Mouse (Mus musculus): ENCODE results near the gene Pfkfb3. TPM values are rescaled to one million over a fixed set of nuclear protein-coding genes. Genes with fewer than 3 reads are reported as not detected.

Pfkfb3 gene
- polyA plus RNA-seq, 1 experiment = 0.01 TPM

DNA sequence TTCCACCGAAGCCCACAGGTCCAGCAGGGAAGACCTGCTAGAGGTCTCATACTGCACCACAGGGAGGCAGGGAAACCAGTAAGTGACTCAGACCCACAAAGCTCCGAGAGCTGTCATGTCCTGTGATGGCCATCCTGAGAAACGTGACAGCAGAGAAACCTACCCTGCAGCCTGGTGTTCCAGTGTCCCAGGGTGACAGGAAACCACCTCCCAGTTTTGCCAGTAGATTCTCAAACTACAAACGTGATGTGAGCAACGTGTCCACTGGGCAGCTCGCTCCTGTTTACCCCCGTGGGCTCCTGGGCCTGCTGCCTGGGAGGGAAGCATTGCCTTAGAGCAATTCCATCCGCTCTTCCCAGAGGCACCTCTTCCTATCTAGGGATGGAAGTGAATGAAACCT is 53.2 kb downstream of the Pfkfb3 start:
- H3K9me3 ChIP-seq (ENCODE audit: control insufficient read depth, low read length) = no peaks in the 10 kb centered on the region; the same call in 1 of the 2 replicates
- TF ChIP-seq TAL1 (IDR thresholded peaks at IDR 0.05; ENCODE audit: low read length) (no peak), GATA1 (IDR thresholded peaks at IDR 0.05; ENCODE audit: low read length) (no peak)
- H3K4me1 ChIP-seq (ENCODE audit: control insufficient read depth) = peaks cover 20% of the 10 kb centered on the region
- H3K27me3 ChIP-seq (ENCODE audit: control insufficient read depth) = peaks cover 48% of the 10 kb centered on the region
- H3K4me3 ChIP-seq (replicated peaks) = peak overlapping the region; percentile 58
- H3K36me3 ChIP-seq (ENCODE audit: control insufficient read depth) = no peaks in the 10 kb centered on the region

- H3K9me3 ChIP-seq (ENCODE audit: control insufficient read depth, low read length) = no peaks in the 10 kb centered on the region; the same call in 1 of the 2 replicates
- peaks cover 12% of the 10 kb centered on the region for H3K27me3 ChIP-seq (ENCODE audit: control insufficient read depth)
- H3K36me3 ChIP-seq (ENCODE audit: control insufficient read depth) = no peaks in the 10 kb centered on the region; the same call in 1 of the 2 replicates
- peaks cover 10% of the 10 kb centered on the region for H3K4me1 ChIP-seq (ENCODE audit: control insufficient read depth)
- TF ChIP-seq TAL1 (IDR thresholded peaks at IDR 0.05; ENCODE audit: low read length) (no peak), GATA1 (IDR thresholded peaks at IDR 0.05; ENCODE audit: low read length) (no peak)
- no peak overlapping the region for H3K4me3 ChIP-seq (replicated peaks)
These were observed 57.3 kb downstream of the Pfkfb3 start for GRCm38 (mm10) chr2:11496601-11497031.

- Histone ChIP-seq H3K27me3 (ENCODE audit: control insufficient read depth) (no peaks in the 10 kb centered on the region), H3K4me1 (ENCODE audit: control insufficient read depth) (0 out of 2 replicates have a peak, but pooled peaks cover 1% of the 10 kb centered on the region), H3K36me3 (ENCODE audit: control insufficient read depth) (peaks cover 6% of the 10 kb centered on the region; the same call in 1 of the 2 replicates), H3K4me3 (replicated peaks) (no peak overlapping the region), H3K9me3 (ENCODE audit: control insufficient read depth, low read length) (no peaks in the 10 kb centered on the region)
- no peak for TF ChIP-seq TAL1 (IDR thresholded peaks at IDR 0.05; ENCODE audit: low read length)
- no peak for TF ChIP-seq GATA1 (IDR thresholded peaks at IDR 0.05; ENCODE audit: low read length)
These were observed 59.0 kb downstream of the Pfkfb3 start for GRCm38 (mm10) chr2:11494841-11495255.

DNA sequence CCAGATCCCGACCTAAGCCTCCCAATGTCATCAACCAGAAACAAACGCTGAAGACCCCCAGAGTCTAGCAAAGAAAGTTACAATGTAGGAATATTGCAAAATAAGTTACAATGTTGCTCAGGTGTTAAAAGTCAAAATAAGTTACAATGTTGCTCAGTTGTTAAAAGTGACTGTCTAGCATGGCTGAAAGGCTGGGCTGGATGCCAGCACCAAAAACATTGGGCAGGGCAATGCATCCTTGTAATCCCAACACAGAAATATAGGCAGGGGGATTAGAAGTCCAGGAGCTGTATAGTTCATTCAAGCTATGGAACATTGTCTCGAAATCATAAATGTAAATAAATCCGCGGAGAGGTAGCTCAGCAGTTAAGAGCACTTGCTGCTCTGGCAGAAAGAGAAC is 61.0 kb downstream of the Pfkfb3 start:
- Histone ChIP-seq H3K36me3 (ENCODE audit: control insufficient read depth) (peaks cover 8% of the 10 kb centered on the region; the same call in 1 of the 2 replicates), H3K4me1 (ENCODE audit: control insufficient read depth) (no peaks in the 10 kb centered on the region), H3K27me3 (ENCODE audit: control insufficient read depth) (no peaks in the 10 kb centered on the region), H3K9me3 (ENCODE audit: control insufficient read depth, low read length) (no peaks in the 10 kb centered on the region), H3K4me3 (replicated peaks) (no peak overlapping the region)
- TF ChIP-seq GATA1 (IDR thresholded peaks at IDR 0.05; ENCODE audit: low read length) (no peak), TAL1 (IDR thresholded peaks at IDR 0.05; ENCODE audit: low read length) (no peak)

- Histone ChIP-seq H3K4me1 (ENCODE audit: control insufficient read depth) (no peaks in the 10 kb centered on the region), H3K27me3 (ENCODE audit: control insufficient read depth) (no peaks in the 10 kb centered on the region), H3K4me3 (replicated peaks) (no peak overlapping the region), H3K36me3 (ENCODE audit: control insufficient read depth) (peaks cover 8% of the 10 kb centered on the region; the same call in 1 of the 2 replicates), H3K9me3 (ENCODE audit: control insufficient read depth, low read length) (no peaks in the 10 kb centered on the region)
- TF ChIP-seq TAL1 (IDR thresholded peaks at IDR 0.05; ENCODE audit: low read length) = no peak
- TF ChIP-seq GATA1 (IDR thresholded peaks at IDR 0.05; ENCODE audit: low read length) = no peak
These were observed 62.4 kb downstream of the Pfkfb3 start for GRCm38 (mm10) chr2:11491471-11491870.

GRCm38 (mm10) chr2:11490554-11490953 is 63.3 kb downstream of the Pfkfb3 start:
- Histone ChIP-seq H3K36me3 (ENCODE audit: control insufficient read depth) (peaks cover 8% of the 10 kb centered on the region; the same call in 1 of the 2 replicates), H3K4me3 (replicated peaks) (no peak overlapping the region), H3K9me3 (ENCODE audit: control insufficient read depth, low read length) (no peaks in the 10 kb centered on the region), H3K4me1 (ENCODE audit: control insufficient read depth) (no peaks in the 10 kb centered on the region), H3K27me3 (ENCODE audit: control insufficient read depth) (no peaks in the 10 kb centered on the region)
- TF ChIP-seq GATA1 (IDR thresholded peaks at IDR 0.05; ENCODE audit: low read length) = no peak
- no peak for TF ChIP-seq TAL1 (IDR thresholded peaks at IDR 0.05; ENCODE audit: low read length)

DNA sequence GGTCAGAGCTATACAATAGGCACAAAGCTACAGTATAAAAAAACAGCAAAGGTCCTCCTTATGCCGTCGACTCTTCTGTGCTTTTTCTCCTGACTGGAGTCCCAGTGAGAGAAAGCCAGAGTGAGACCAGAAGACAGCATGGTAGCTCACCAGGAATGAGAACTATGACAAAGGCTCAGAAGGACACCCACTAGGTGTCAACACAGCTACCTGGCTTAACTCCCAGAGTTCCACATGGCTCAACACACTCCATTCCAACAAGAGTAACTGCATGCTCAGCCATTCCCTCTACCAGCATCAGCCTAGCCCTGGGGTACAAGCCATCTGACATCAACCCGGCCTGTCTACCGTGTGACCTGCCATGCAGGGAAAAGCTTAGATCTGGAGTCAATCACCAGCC is 70.7 kb downstream of the Pfkfb3 start:
- Histone ChIP-seq H3K4me3 (replicated peaks) (no peak overlapping the region), H3K9me3 (ENCODE audit: control insufficient read depth, low read length) (no peaks in the 10 kb centered on the region), H3K27me3 (ENCODE audit: control insufficient read depth) (no peaks in the 10 kb centered on the region), H3K36me3 (ENCODE audit: control insufficient read depth) (peaks cover 15% of the 10 kb centered on the region; the same call in 1 of the 2 replicates), H3K4me1 (ENCODE audit: control insufficient read depth) (no peaks in the 10 kb centered on the region)
- no peak for TF ChIP-seq TAL1 (IDR thresholded peaks at IDR 0.05; ENCODE audit: low read length)
- no peak for TF ChIP-seq GATA1 (IDR thresholded peaks at IDR 0.05; ENCODE audit: low read length)

GRCm38 (mm10) chr2:11482364-11482763 is 71.5 kb downstream of the Pfkfb3 start:
- no peaks in the 10 kb centered on the region for H3K27me3 ChIP-seq (ENCODE audit: control insufficient read depth)
- H3K4me3 ChIP-seq (replicated peaks) = no peak overlapping the region
- no peak for TF ChIP-seq TAL1 (IDR thresholded peaks at IDR 0.05; ENCODE audit: low read length)
- no peak for TF ChIP-seq GATA1 (IDR thresholded peaks at IDR 0.05; ENCODE audit: low read length)
- H3K4me1 ChIP-seq (ENCODE audit: control insufficient read depth) = no peaks in the 10 kb centered on the region
- peaks cover 15% of the 10 kb centered on the region; the same call in 1 of the 2 replicates for H3K36me3 ChIP-seq (ENCODE audit: control insufficient read depth)
- no peaks in the 10 kb centered on the region for H3K9me3 ChIP-seq (ENCODE audit: control insufficient read depth, low read length)

DNA sequence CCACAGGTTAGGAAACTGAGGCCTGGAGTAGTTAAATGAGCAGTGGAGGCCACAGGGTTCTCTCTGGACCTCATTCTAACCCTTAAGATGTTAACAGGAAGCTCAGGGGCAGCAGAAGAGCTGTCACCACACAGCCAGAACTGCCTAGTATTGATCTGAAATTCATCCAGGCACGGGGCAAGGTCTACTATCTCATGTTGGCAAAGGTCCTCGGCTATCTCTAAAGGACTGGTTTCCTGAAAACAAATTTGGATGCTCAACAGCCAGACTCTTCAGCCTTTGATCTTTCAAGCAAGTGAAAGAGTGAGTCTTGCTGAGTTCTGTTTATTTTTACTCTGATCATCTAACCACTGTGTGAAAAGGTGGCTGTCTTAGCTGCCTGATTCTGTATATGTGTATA is 74.9 kb downstream of the Pfkfb3 start:
- Histone ChIP-seq H3K36me3 (ENCODE audit: control insufficient read depth) (peaks cover 15% of the 10 kb centered on the region; the same call in 1 of the 2 replicates), H3K4me1 (ENCODE audit: control insufficient read depth) (no peaks in the 10 kb centered on the region), H3K4me3 (replicated peaks) (no peak overlapping the region), H3K27me3 (ENCODE audit: control insufficient read depth) (no peaks in the 10 kb centered on the region), H3K9me3 (ENCODE audit: control insufficient read depth, low read length) (no peaks in the 10 kb centered on the region)
- no peak for TF ChIP-seq TAL1 (IDR thresholded peaks at IDR 0.05; ENCODE audit: low read length)
- TF ChIP-seq GATA1 (IDR thresholded peaks at IDR 0.05; ENCODE audit: low read length) = no peak

DNA sequence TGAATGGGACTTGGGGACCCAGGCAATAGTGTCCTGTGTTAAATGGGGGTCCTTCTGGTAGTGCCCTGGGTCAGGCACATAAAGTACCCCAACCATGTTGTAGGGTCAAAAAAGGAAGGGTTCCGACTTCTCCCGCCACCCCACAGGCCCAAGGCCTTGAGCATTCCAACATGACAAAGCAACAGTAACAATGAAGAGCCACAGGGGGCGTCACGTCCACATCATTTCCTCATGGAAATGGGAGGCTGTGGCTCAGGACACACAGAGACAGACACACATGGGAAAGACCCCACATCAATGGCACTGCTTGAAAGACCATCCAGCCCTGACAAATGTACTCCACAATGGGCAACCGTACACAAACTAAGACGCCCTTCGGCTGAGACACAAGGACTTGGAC is 78.6 kb downstream of the Pfkfb3 start:
- Histone ChIP-seq H3K4me3 (replicated peaks) (no peak overlapping the region), H3K4me1 (ENCODE audit: control insufficient read depth) (no peaks in the 10 kb centered on the region), H3K36me3 (ENCODE audit: control insufficient read depth) (peaks cover 3% of the 10 kb centered on the region; the same call in 1 of the 2 replicates), H3K9me3 (ENCODE audit: control insufficient read depth, low read length) (no peaks in the 10 kb centered on the region), H3K27me3 (ENCODE audit: control insufficient read depth) (no peaks in the 10 kb centered on the region)
- TF ChIP-seq GATA1 (IDR thresholded peaks at IDR 0.05; ENCODE audit: low read length) = no peak
- TF ChIP-seq TAL1 (IDR thresholded peaks at IDR 0.05; ENCODE audit: low read length) = no peak
